Mouse (Mus musculus) testis, adult 2 months (tissue): ENCODE results near the gene Prdx1. TPM values are rescaled to one million over a fixed set of nuclear protein-coding genes. Genes with fewer than 3 reads are reported as not detected.

Experiments used
- H3K27ac ChIP-seq: fragments of 200-500 bp; 2 replicates; pipeline ENCODE4 v1.5.1; 2012; ENCODE audit warnings: low read depth, low read length; ENCODE audit not compliant: control insufficient read depth, insufficient read depth
- H3K27me3 ChIP-seq: fragments of 200-500 bp; 2 replicates; pipeline ENCODE4 v1.6.1; 2012; ENCODE audit warnings: mild to moderate bottlenecking, low read length, moderate library complexity; ENCODE audit not compliant: control insufficient read depth, insufficient read depth
- H3K36me3 ChIP-seq: fragments of 200-500 bp; 2 replicates; pipeline ENCODE4 v1.6.1; 2012; ENCODE audit warnings: mild to moderate bottlenecking, low read length; ENCODE audit not compliant: control insufficient read depth, insufficient read depth
- H3K4me1 ChIP-seq: fragments of 200-500 bp; 2 replicates; pipeline ENCODE4 v1.6.1; 2012; ENCODE audit warnings: low read length; ENCODE audit not compliant: control insufficient read depth, insufficient read depth
- H3K4me3 ChIP-seq: fragments of 200-500 bp; 2 replicates; pipeline ENCODE4 v1.5.1; 2012; ENCODE audit warnings: low read depth, mild to moderate bottlenecking, low read length, moderate library complexity, mixed read lengths; ENCODE audit not compliant: control insufficient read depth
- CTCF ChIP-seq: fragments of 200-500 bp; IDR thresholded peaks from 2 replicates; pipeline ENCODE4 v1.5.1; 2012; ENCODE audit warnings: low read depth, mild to moderate bottlenecking, inconsistent platforms, low read length, moderate library complexity; ENCODE audit not compliant: control insufficient read depth, insufficient read depth, insufficient replicate concordance
- POLR2A ChIP-seq: fragments of 200-500 bp; IDR thresholded peaks from 2 replicates; pipeline ENCODE4 v1.6.1; 2012; ENCODE audit warnings: low read depth, mild to moderate bottlenecking, inconsistent platforms, low read length, moderate library complexity; ENCODE audit not compliant: control insufficient read depth
- polyA plus RNA-seq: library from polyadenylated mRNA; depleted of rRNA; stranded (reverse); fragments of >200 nt; gene quantifications from 2 replicates; pipeline ENCODE4 v1.2.3, GENCODE M21; 2012; rRNA removed

Gene Prdx1
- polyA plus RNA-seq, 1 experiment, result 77.9 TPM

- no peak overlapping the region for H3K4me3 ChIP-seq
- TF ChIP-seq POLR2A (no peak), CTCF (no peak)
These were observed 42.1 kb downstream of the Prdx1 start for GRCm38 (mm10) chr4:116727401-116727800.

GRCm38 (mm10) chr4:116729532-116729931, 44.2 kb downstream of the Prdx1 start:
- TF ChIP-seq POLR2A (no peak), CTCF (no peak)
- Histone ChIP-seq H3K36me3 (no peaks in the 10 kb centered on the region; the same call in 1 of the 2 replicates), H3K27ac (no peak overlapping the region), H3K4me3 (no peak overlapping the region), H3K27me3 (no peaks in the 10 kb centered on the region), H3K4me1 (no peaks in the 10 kb centered on the region)

More at GRCm38 (mm10) chr4:116727401-116727800, 42.1 kb downstream of the Prdx1 start:
- Histone ChIP-seq H3K4me1 (no peaks in the 10 kb centered on the region), H3K36me3 (no peaks in the 10 kb centered on the region; the same call in 1 of the 2 replicates), H3K27me3 (no peaks in the 10 kb centered on the region), H3K27ac (no peak overlapping the region)

GRCm38 (mm10) chr4:116731077-116731476, 45.7 kb downstream of the Prdx1 start:
- H3K36me3 ChIP-seq, result no peaks in the 10 kb centered on the region
- H3K4me1 ChIP-seq, result no peaks in the 10 kb centered on the region
- no peak overlapping the region for H3K27ac ChIP-seq
- no peaks in the 10 kb centered on the region for H3K27me3 ChIP-seq
- TF ChIP-seq CTCF, result no peak
- no peak for TF ChIP-seq POLR2A
- no peak overlapping the region for H3K4me3 ChIP-seq

- H3K27me3 ChIP-seq, result no peaks in the 10 kb centered on the region
- no peak for TF ChIP-seq POLR2A
- no peak overlapping the region for H3K27ac ChIP-seq
- H3K4me3 ChIP-seq, result no peak overlapping the region
- no peaks in the 10 kb centered on the region for H3K36me3 ChIP-seq
- no peaks in the 10 kb centered on the region for H3K4me1 ChIP-seq
These were observed 47.0 kb downstream of the Prdx1 start for GRCm38 (mm10) chr4:116732355-116732754.

GRCm38 (mm10) chr4:116734996-116735395, 49.7 kb downstream of the Prdx1 start:
- no peak for TF ChIP-seq CTCF
- TF ChIP-seq POLR2A, result no peak
- Histone ChIP-seq H3K4me1 (no peaks in the 10 kb centered on the region), H3K27me3 (no peaks in the 10 kb centered on the region), H3K4me3 (no peak overlapping the region), H3K27ac (no peak overlapping the region), H3K36me3 (no peaks in the 10 kb centered on the region)

GRCm38 (mm10) chr4:116738972-116739751, 53.8 kb downstream of the Prdx1 start:
- H3K4me1 ChIP-seq, result no peaks in the 10 kb centered on the region
- H3K4me3 ChIP-seq, result no peak overlapping the region
- no peaks in the 10 kb centered on the region for H3K27me3 ChIP-seq
- H3K36me3 ChIP-seq, result no peaks in the 10 kb centered on the region
- H3K27ac ChIP-seq, result no peak overlapping the region
- TF ChIP-seq CTCF (no peak), POLR2A (no peak)

- TF ChIP-seq POLR2A, result no peak
- TF ChIP-seq CTCF, result no peak
- Histone ChIP-seq H3K27me3 (no peaks in the 10 kb centered on the region), H3K36me3 (no peaks in the 10 kb centered on the region), H3K4me3 (no peak overlapping the region), H3K27ac (no peak overlapping the region), H3K4me1 (no peaks in the 10 kb centered on the region)
These were observed 64.4 kb downstream of the Prdx1 start for GRCm38 (mm10) chr4:116749750-116750149.

Other genes starting within 250 kb of the Prdx1 start
- 102 and 107 TPM in 2 replicates for gene Mast2, start 221.4 kb upstream of the Prdx1 start, polyA plus RNA-seq
- gene Ipp, start 178.0 kb upstream of the Prdx1 start, polyA plus RNA-seq, result 6.6 and 9.6 TPM in 2 replicates
- 4.5 and 5.7 TPM in 2 replicates for gene Tmem69, start 129.6 kb upstream of the Prdx1 start, polyA plus RNA-seq
- 38.8 and 39.9 TPM in 2 replicates for gene Gpbp1l1, start 127.9 kb upstream of the Prdx1 start, polyA plus RNA-seq
- gene Ccdc17, start 88.9 kb upstream of the Prdx1 start, polyA plus RNA-seq, result 3.0 and 3.9 TPM in 2 replicates
- gene Nasp, start 57.6 kb upstream of the Prdx1 start, polyA plus RNA-seq, result 110 and 149 TPM in 2 replicates
- 103 and 109 TPM in 2 replicates for gene Akr1a1, start 33.9 kb upstream of the Prdx1 start, polyA plus RNA-seq
- gene Mmachc, start 22.9 kb downstream of the Prdx1 start, polyA plus RNA-seq, result 24.9 and 26.8 TPM in 2 replicates
- gene Ccdc163, start 23.0 kb downstream of the Prdx1 start, polyA plus RNA-seq, result 185 and 214 TPM in 2 replicates
- 33.0 and 35.0 TPM in 2 replicates for gene Tesk2, start 35.4 kb downstream of the Prdx1 start, polyA plus RNA-seq
- gene Toe1, start 122.1 kb downstream of the Prdx1 start, polyA plus RNA-seq, result 30.9 and 35.0 TPM in 2 replicates
- 5.7 and 6.2 TPM in 2 replicates for gene Mutyh, start 122.2 kb downstream of the Prdx1 start, polyA plus RNA-seq
- gene Hpdl, start 136.2 kb downstream of the Prdx1 start, polyA plus RNA-seq, result 2.0 and 3.5 TPM in 2 replicates
- gene Zswim5, start 191.8 kb downstream of the Prdx1 start, polyA plus RNA-seq, result 3.7 and 4.7 TPM in 2 replicates